Mouse (Mus musculus): ENCODE measurements around the gene Lbh. TPM values are rescaled to one million over a fixed set of nuclear protein-coding genes. Genes with fewer than 3 reads are reported as not detected.

Lbh gene
- polyA plus RNA-seq, 1 experiment, result 241 TPM

DNA sequence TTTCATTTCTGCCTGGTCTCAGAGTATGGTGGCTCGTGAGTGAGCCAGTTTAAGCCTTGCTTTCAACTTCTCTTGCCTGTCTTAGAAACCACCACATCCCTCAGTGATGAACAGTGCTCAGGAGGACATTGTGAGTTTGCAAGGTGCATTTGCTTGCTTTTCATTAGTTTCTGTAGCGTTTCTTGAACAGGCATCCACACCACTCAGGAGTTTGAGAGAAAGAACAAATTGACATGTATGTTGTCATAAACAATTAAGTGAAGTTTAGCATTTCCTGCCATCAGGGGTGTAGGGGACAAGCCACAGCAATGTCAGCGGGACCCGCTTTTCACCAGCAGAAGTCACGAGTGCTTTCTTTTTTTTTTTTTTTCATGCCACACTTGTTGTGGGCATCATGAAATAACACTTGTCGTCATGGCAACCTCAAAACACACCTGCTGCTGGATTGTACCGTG lies 31.2 kb downstream of the Lbh start:
- H3K4me3 ChIP-seq (ENCODE audit: insufficient read depth, low read length), result no peak overlapping the region
- TF ChIP-seq POLR2A (IDR thresholded peaks at IDR 0.05; ENCODE audit: low read depth, low read length) (no peak), CTCF (IDR thresholded peaks at IDR 0.05; ENCODE audit: borderline replicate concordance, insufficient read depth, low read length) (no peak)
- H3K4me1 ChIP-seq (ENCODE audit: control insufficient read depth, insufficient read depth, low read length), result peaks cover 4% of the 10 kb centered on the region; the same call in 1 of the 2 replicates
- H3K27ac ChIP-seq (ENCODE audit: insufficient read depth, low read length), result no peak overlapping the region

- Histone ChIP-seq H3K4me3 (ENCODE audit: insufficient read depth, low read length) (no peak overlapping the region), H3K27ac (ENCODE audit: insufficient read depth, low read length) (no peak overlapping the region), H3K4me1 (ENCODE audit: control insufficient read depth, insufficient read depth, low read length) (peaks cover 13% of the 10 kb centered on the region)
- TF ChIP-seq POLR2A (IDR thresholded peaks at IDR 0.05; ENCODE audit: low read depth, low read length), result no peak
Measured at GRCm38 (mm10) chr17:72951331-72951730, 33.2 kb downstream of the Lbh start.

DNA sequence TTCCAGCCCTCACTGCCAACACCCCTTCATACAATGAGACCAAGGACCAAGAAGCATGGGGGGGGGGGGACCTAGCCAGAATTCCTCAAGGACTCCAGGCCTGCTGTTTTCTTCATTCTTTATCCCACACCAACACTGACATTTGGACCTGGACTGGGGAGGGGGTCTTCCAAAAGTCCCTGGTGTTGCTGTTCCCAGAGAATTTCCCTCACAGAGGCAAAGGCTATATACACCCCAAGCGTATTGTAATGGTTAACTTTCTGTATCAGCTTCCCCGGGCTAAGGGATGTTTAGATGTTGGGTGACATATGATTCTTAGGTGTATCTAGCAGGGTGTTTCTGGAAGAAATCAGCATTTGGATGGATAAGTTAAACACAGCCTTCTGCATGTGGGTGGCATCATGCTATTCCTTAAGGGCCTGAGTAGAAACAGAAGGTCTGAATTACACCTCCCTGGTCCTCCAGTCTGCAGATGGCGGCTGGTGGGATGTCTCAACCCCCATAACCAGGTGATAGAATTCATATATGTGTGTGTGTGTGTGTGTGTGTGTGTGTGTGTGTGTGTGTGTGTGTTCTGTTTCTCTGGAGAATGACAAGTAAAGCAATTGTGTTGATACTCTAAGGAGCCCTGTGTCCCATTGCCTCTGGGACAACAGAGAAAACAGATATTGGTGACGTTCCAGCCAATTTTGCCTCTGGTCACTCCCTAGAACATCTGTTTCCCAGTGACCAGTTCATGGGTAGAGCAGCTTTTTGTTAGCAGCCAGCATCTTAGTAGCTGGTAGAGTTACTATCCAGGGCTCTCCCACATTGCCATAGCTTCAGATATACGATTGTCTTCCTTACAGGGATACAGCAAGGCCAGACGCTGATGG lies 35.9 kb downstream of the Lbh start:
- Histone ChIP-seq H3K4me3 (ENCODE audit: insufficient read depth, low read length) (no peak overlapping the region), H3K4me1 (ENCODE audit: control insufficient read depth, insufficient read depth, low read length) (peaks cover 12% of the 10 kb centered on the region), H3K27ac (ENCODE audit: insufficient read depth, low read length) (no peak overlapping the region)
- no peak for TF ChIP-seq POLR2A (IDR thresholded peaks at IDR 0.05; ENCODE audit: low read depth, low read length)
- TF ChIP-seq CTCF (IDR thresholded peaks at IDR 0.05; ENCODE audit: borderline replicate concordance, insufficient read depth, low read length), result no peak

DNA sequence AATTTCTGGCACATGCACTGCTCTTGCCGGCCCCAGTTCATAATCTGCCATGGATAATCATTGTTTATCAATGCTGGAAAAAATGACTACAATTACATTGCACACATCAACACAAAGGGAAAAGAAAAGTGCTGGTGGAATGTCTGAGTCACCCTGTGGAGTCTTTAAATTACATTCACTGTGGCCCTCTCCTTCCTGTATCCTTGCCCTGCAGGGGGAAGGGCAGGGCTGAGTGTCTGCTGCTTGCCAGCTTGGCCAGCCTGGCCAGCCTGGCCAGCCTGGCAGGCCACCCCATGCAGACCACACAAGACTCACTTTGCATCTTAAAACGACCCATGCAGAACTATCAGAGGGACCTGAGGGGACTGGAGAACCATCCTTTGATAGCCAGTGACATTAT lies 37.4 kb downstream of the Lbh start:
- H3K4me1 ChIP-seq (ENCODE audit: control insufficient read depth, insufficient read depth, low read length), result peaks cover 17% of the 10 kb centered on the region
- H3K27ac ChIP-seq (ENCODE audit: insufficient read depth, low read length), result peak overlapping the region; percentile 87
- TF ChIP-seq CTCF (IDR thresholded peaks at IDR 0.05; ENCODE audit: borderline replicate concordance, insufficient read depth, low read length) (no peak), POLR2A (IDR thresholded peaks at IDR 0.05; ENCODE audit: low read depth, low read length) (no peak)

GRCm38 (mm10) chr17:72957016-72957415 lies 38.9 kb downstream of the Lbh start:
- Histone ChIP-seq H3K4me1 (ENCODE audit: control insufficient read depth, insufficient read depth, low read length) (peaks cover 17% of the 10 kb centered on the region), H3K4me3 (ENCODE audit: insufficient read depth, low read length) (no peak overlapping the region), H3K27ac (ENCODE audit: insufficient read depth, low read length) (no peak overlapping the region)
- TF ChIP-seq POLR2A (IDR thresholded peaks at IDR 0.05; ENCODE audit: low read depth, low read length) (no peak), CTCF (IDR thresholded peaks at IDR 0.05; ENCODE audit: borderline replicate concordance, insufficient read depth, low read length) (no peak)

More for the DNA sequence above, 37.4 kb downstream of the Lbh start:
- H3K4me3 ChIP-seq (ENCODE audit: insufficient read depth, low read length), result no peak overlapping the region

DNA sequence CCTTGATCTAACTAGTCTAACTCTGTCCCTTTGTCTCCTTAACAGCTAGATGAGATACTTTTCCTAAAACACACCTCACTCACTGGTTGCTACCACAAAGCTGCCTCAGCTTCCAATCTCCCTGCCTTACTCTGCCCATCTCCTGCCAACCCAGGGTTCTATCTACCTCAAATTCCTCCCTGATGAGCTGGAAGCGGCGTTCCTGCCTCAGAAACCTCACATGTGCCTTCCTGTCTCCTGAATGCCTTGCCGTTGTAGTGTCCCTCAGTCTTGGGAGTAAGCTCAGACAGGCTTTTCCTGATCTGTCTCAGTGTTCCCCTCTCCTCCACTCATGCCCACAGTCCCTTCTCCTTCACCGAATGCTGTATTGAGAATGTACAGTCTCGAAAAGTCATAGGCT lies 40.8 kb downstream of the Lbh start:
- peaks cover 21% of the 10 kb centered on the region for H3K4me1 ChIP-seq (ENCODE audit: control insufficient read depth, insufficient read depth, low read length)
- H3K4me3 ChIP-seq (ENCODE audit: insufficient read depth, low read length), result no peak overlapping the region
- H3K27ac ChIP-seq (ENCODE audit: insufficient read depth, low read length), result peak overlapping the region; percentile 50; the same call in 1 of the 2 replicates
- TF ChIP-seq CTCF (IDR thresholded peaks at IDR 0.05; ENCODE audit: borderline replicate concordance, insufficient read depth, low read length) (no peak), POLR2A (IDR thresholded peaks at IDR 0.05; ENCODE audit: low read depth, low read length) (no peak)

DNA sequence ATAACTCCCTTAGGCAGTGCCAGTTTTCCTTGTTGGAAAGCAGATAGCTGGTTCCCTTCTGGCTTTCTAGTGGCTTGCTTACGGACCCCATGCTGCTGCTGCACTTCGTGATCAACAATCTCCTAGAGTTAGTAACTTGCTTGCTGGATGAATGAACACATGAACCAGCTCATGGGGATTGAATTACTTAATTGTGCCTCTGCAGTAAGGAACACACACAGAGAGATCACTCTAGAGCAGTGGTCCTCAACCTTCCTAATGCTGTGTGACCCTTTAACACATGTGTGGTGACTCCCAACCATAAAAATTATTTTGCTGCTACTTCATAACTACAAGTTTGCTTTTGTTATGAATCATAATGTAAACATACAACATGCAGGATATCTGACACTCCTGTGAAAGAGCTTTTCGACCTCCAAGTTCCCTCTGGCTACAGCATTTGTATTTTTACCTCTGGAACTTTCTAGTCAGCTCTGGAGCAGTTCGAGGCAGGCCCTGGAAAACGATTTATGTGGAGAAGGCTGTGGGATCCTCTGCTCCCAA lies 41.5 kb downstream of the Lbh start:
- Histone ChIP-seq H3K4me3 (ENCODE audit: insufficient read depth, low read length) (no peak overlapping the region), H3K27ac (ENCODE audit: insufficient read depth, low read length) (peak overlapping the region; percentile 50; the same call in 1 of the 2 replicates), H3K4me1 (ENCODE audit: control insufficient read depth, insufficient read depth, low read length) (peaks cover 21% of the 10 kb centered on the region)
- no peak for TF ChIP-seq CTCF (IDR thresholded peaks at IDR 0.05; ENCODE audit: borderline replicate concordance, insufficient read depth, low read length)
- no peak for TF ChIP-seq POLR2A (IDR thresholded peaks at IDR 0.05; ENCODE audit: low read depth, low read length)

- no peak for TF ChIP-seq CTCF (IDR thresholded peaks at IDR 0.05; ENCODE audit: borderline replicate concordance, insufficient read depth, low read length)
- no peak for TF ChIP-seq POLR2A (IDR thresholded peaks at IDR 0.05; ENCODE audit: low read depth, low read length)
- Histone ChIP-seq H3K4me1 (ENCODE audit: control insufficient read depth, insufficient read depth, low read length) (peaks cover 17% of the 10 kb centered on the region), H3K27ac (ENCODE audit: insufficient read depth, low read length) (peak overlapping the region; percentile 50; the same call in 1 of the 2 replicates), H3K4me3 (ENCODE audit: insufficient read depth, low read length) (no peak overlapping the region)
Measured at GRCm38 (mm10) chr17:72960243-72960642, 42.1 kb downstream of the Lbh start.

DNA sequence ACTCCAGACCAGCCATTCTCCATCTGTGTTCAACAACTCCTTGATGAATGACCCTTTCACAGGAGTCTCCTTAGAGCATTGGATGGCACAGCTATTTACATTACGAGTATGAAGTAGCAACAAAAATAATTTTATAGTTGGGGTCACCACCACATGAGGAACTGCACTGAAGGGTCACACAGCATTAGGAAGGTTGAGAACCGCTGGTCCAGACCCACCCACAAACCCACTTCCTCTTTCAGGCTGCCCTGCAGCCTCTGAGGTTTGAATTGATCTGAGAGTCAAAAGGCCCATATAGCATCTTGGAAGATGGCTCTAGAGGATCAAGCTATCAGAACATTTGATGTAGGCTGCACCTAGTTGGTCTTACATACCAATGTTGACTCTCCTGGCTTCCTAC lies 42.8 kb downstream of the Lbh start:
- H3K27ac ChIP-seq (ENCODE audit: insufficient read depth, low read length), result no peak overlapping the region
- TF ChIP-seq CTCF (IDR thresholded peaks at IDR 0.05; ENCODE audit: borderline replicate concordance, insufficient read depth, low read length) (no peak), POLR2A (IDR thresholded peaks at IDR 0.05; ENCODE audit: low read depth, low read length) (no peak)

More for the DNA sequence above, 42.8 kb downstream of the Lbh start:
- Histone ChIP-seq H3K4me1 (ENCODE audit: control insufficient read depth, insufficient read depth, low read length) (peaks cover 13% of the 10 kb centered on the region), H3K4me3 (ENCODE audit: insufficient read depth, low read length) (no peak overlapping the region)

Measured in embryonic fibroblast, embryonic 13.5 days (primary cell).